Mouse (Mus musculus) embryonic facial prominence, embryonic 14.5 days (tissue): Measurements from ENCODE around the gene Slc25a11. TPM values are rescaled to one million over a fixed set of nuclear protein-coding genes. Genes with fewer than 3 reads are reported as not detected.

Experiments used
- ATAC-seq: fragments of 200-750 bp; cut with Nextera tagmentation; 2 replicates; pipeline ENCODE4 v1.8.0; 2017; ENCODE audit warnings: low read depth, moderate number of reproducible peaks, moderate TSS enrichment
- DNase-seq: peaks from one replicate; pipeline ENCODE4 v3.0.0-alpha.2; 2015; ENCODE audit warnings: low spot score
- H3K27ac ChIP-seq: fragments of 300-500 bp; sonication (generic); replicated peaks from 2 replicates; pipeline ENCODE4 v1.5.1; 2014; ENCODE audit warnings: low read depth, mild to moderate bottlenecking, low read length, moderate library complexity
- H3K27me3 ChIP-seq: fragments of 300-500 bp; sonication (generic); replicated peaks from 2 replicates; pipeline ENCODE4 v1.6.1; 2014; ENCODE audit warnings: low read length; ENCODE audit not compliant: control insufficient read depth, insufficient read depth
- H3K36me3 ChIP-seq: fragments of 300-500 bp; sonication (generic); 2 replicates; pipeline ENCODE4 v1.6.1; 2014; ENCODE audit warnings: low read length, mixed read lengths; ENCODE audit not compliant: control insufficient read depth, insufficient read depth
- H3K4me1 ChIP-seq: fragments of 300-500 bp; sonication (generic); 2 replicates; pipeline ENCODE4 v1.6.1; 2014; ENCODE audit warnings: antibody characterized with exemption, low read length; ENCODE audit not compliant: control insufficient read depth, insufficient read depth
- H3K4me2 ChIP-seq: fragments of 300-500 bp; sonication (generic); 2 replicates; pipeline ENCODE4 v1.6.1; 2014; ENCODE audit warnings: low read depth, mild to moderate bottlenecking, low read length, moderate library complexity, mixed read lengths
- H3K4me3 ChIP-seq: fragments of 300-500 bp; sonication (generic); 2 replicates; pipeline ENCODE4 v1.5.1; 2014; ENCODE audit warnings: low read depth, mild to moderate bottlenecking, low read length
- H3K9ac ChIP-seq: fragments of 300-500 bp; sonication (generic); 2 replicates; pipeline ENCODE4 v1.6.1; 2014; ENCODE audit warnings: low read depth, mild to moderate bottlenecking, low read length, moderate library complexity, mixed read lengths
- H3K9me3 ChIP-seq: fragments of 300-500 bp; sonication (generic); 2 replicates; pipeline ENCODE4 v1.6.1; 2016; ENCODE audit warnings: low read length; ENCODE audit not compliant: control insufficient read depth
- WGBS: fragments of 180-500 bp; shearing (Covaris S2); extraction: QIAGEN DNeasy Blood & Tissue Kit; methylation state at CpG from one replicate; pipeline ENCODE4 v1.1.7; 2014; 5-methylcytosine and 5-hydroxymethylcytosine counted together
- polyA plus RNA-seq: library from polyadenylated mRNA; unstranded; fragments of >200 nt; fragmentation: Nextera tagmentation; extraction: Ambion mirVana; gene quantifications from 2 replicates; pipeline ENCODE4 v1.2.1, GENCODE M21; 2014

Slc25a11 gene
- polyA plus RNA-seq, 1 experiment from 2014 or later: 147 TPM

- ATAC-seq: no peak
- Histone ChIP-seq H3K4me1 (no peaks in the 10 kb centered on the region), H3K4me2 (no peak overlapping the region), H3K9ac (no peak overlapping the region), H3K27me3 (no peaks in the 10 kb centered on the region), H3K27ac (no peak overlapping the region), H3K4me3 (no peak overlapping the region), H3K9me3 (no peaks in the 10 kb centered on the region), H3K36me3 (peaks cover 38% of the 10 kb centered on the region; the same call in 1 of the 2 replicates)
- DNase-seq: no peak
- WGBS: 59% methylated on average over 2 of the region's 2 CpGs
Observed at GRCm38 (mm10) chr11:70595638-70596037, 51.6 kb downstream of the Slc25a11 start.

GRCm38 (mm10) chr11:70594253-70594989, 52.9 kb downstream of the Slc25a11 start:
- ATAC-seq: no peak
- H3K27ac ChIP-seq: no peak overlapping the region

More at GRCm38 (mm10) chr11:70594253-70594989, 52.9 kb downstream of the Slc25a11 start:
- peaks cover 28% of the 10 kb centered on the region; the same call in 1 of the 2 replicates for H3K36me3 ChIP-seq
- H3K9me3 ChIP-seq: no peaks in the 10 kb centered on the region
- no peak overlapping the region for H3K4me3 ChIP-seq
- no peaks in the 10 kb centered on the region for H3K27me3 ChIP-seq
- no peak overlapping the region for H3K4me2 ChIP-seq
- no peak for DNase-seq
- 85% methylated on average over 15 of the region's 15 CpGs for WGBS
- H3K9ac ChIP-seq: no peak overlapping the region
- H3K4me1 ChIP-seq: no peaks in the 10 kb centered on the region

Other genes starting within 250 kb of the Slc25a11 start
- gene Pelp1, start 237.4 kb downstream of the Slc25a11 start, polyA plus RNA-seq: 29.8 and 36.2 TPM in 2 replicates
- gene Arrb2, start 214.8 kb downstream of the Slc25a11 start, polyA plus RNA-seq: 19.0 and 24.1 TPM in 2 replicates
- 37.0 and 40.6 TPM in 2 replicates for gene Med11, start 195.6 kb downstream of the Slc25a11 start, polyA plus RNA-seq
- 0.31 and 0.85 TPM in 2 replicates for gene Zmynd15, start 188.0 kb downstream of the Slc25a11 start, polyA plus RNA-seq
- gene Cxcl16, start 187.5 kb downstream of the Slc25a11 start, polyA plus RNA-seq: 5.7 and 6.0 TPM in 2 replicates
- gene Tm4sf5, start 142.2 kb downstream of the Slc25a11 start, polyA plus RNA-seq: 0.52 TPM in 1 of 2 replicates, not detected in the other
- 0.54 and 0.98 TPM in 2 replicates for gene Vmo1, start 132.9 kb downstream of the Slc25a11 start, polyA plus RNA-seq
- 0.53 and 0.84 TPM in 2 replicates for gene Gltpd2, start 128.3 kb downstream of the Slc25a11 start, polyA plus RNA-seq
- gene Psmb6, start 122.1 kb downstream of the Slc25a11 start, polyA plus RNA-seq: 706 and 727 TPM in 2 replicates
- 1.1 and 2.7 TPM in 2 replicates for gene Gm40193, start 114.5 kb downstream of the Slc25a11 start, polyA plus RNA-seq
- gene Pld2, start 107.4 kb downstream of the Slc25a11 start, polyA plus RNA-seq: 9.2 and 9.5 TPM in 2 replicates
- gene Mink1, start 84.6 kb downstream of the Slc25a11 start, polyA plus RNA-seq: 17.2 and 18.3 TPM in 2 replicates
- not detected in 2 replicates for gene 4930544D05Rik, start 31.6 kb downstream of the Slc25a11 start, polyA plus RNA-seq
- 0.51 and 0.58 TPM in 2 replicates for gene Chrne, start 28.3 kb downstream of the Slc25a11 start, polyA plus RNA-seq
- 0.38 and 0.60 TPM in 2 replicates for gene Gp1ba, start 8.4 kb downstream of the Slc25a11 start, polyA plus RNA-seq
- gene Rnf167, start 244 bp downstream of the Slc25a11 start, polyA plus RNA-seq: 100 and 105 TPM in 2 replicates
- gene Pfn1, start 7.2 kb upstream of the Slc25a11 start, polyA plus RNA-seq: 1,605 and 1,712 TPM in 2 replicates
- gene Eno3, start 9.7 kb upstream of the Slc25a11 start, polyA plus RNA-seq: 165 and 289 TPM in 2 replicates
- gene Spag7, start 21.9 kb upstream of the Slc25a11 start, polyA plus RNA-seq: 88.9 and 97.1 TPM in 2 replicates
- 12.6 and 12.8 TPM in 2 replicates for gene Camta2, start 40.6 kb upstream of the Slc25a11 start, polyA plus RNA-seq
- 1.1 TPM in 2 replicates for gene Inca1, start 52.7 kb upstream of the Slc25a11 start, polyA plus RNA-seq
- 14.4 and 14.8 TPM in 2 replicates for gene Kif1c, start 53.1 kb upstream of the Slc25a11 start, polyA plus RNA-seq
- 7.0 and 7.3 TPM in 2 replicates for gene Zfp3, start 116.7 kb upstream of the Slc25a11 start, polyA plus RNA-seq
- 0.50 and 0.83 TPM in 2 replicates for gene Scimp, start 165.1 kb upstream of the Slc25a11 start, polyA plus RNA-seq
- 29.4 and 31.8 TPM in 2 replicates for gene Rabep1, start 197.3 kb upstream of the Slc25a11 start, polyA plus RNA-seq